Mouse (Mus musculus) forebrain, embryonic 15.5 days (tissue): ENCODE measurements around the gene Fbxw9. TPM values are rescaled to one million over a fixed set of nuclear protein-coding genes. Genes with fewer than 3 reads are reported as not detected.

ENCODE experiments used
- ATAC-seq: fragments of 200-750 bp; cut with Nextera tagmentation; replicated peaks from 2 replicates; pipeline ENCODE4 v1.8.0; 2017; ENCODE audit warnings: mild to moderate bottlenecking, moderate TSS enrichment, moderate library complexity
- H3K27ac ChIP-seq: fragments of 300-500 bp; sonication (generic); replicated peaks from 2 replicates; pipeline ENCODE4 v1.5.1; 2015; ENCODE audit warnings: mild to moderate bottlenecking, inconsistent platforms
- H3K27me3 ChIP-seq: fragments of 300-500 bp; sonication (generic); 2 replicates; pipeline ENCODE4 v1.6.1; 2015; ENCODE audit warnings: inconsistent platforms
- H3K36me3 ChIP-seq: fragments of 300-500 bp; sonication (generic); 2 replicates; pipeline ENCODE4 v1.6.1; 2015; ENCODE audit warnings: mild to moderate bottlenecking, inconsistent platforms
- H3K4me1 ChIP-seq: fragments of 300-500 bp; sonication (generic); 2 replicates; pipeline ENCODE4 v1.6.1; 2015; ENCODE audit warnings: inconsistent platforms
- H3K4me2 ChIP-seq: fragments of 300-500 bp; sonication (generic); replicated peaks from 2 replicates; pipeline ENCODE4 v1.6.1; 2015; ENCODE audit warnings: mild to moderate bottlenecking, inconsistent platforms
- H3K4me3 ChIP-seq: fragments of 300-500 bp; sonication (generic); 2 replicates; pipeline ENCODE4 v1.5.1; 2015; ENCODE audit warnings: mild to moderate bottlenecking, inconsistent platforms
- H3K9ac ChIP-seq: fragments of 300-500 bp; sonication (generic); replicated peaks from 2 replicates; pipeline ENCODE4 v1.6.1; 2015; ENCODE audit warnings: mild to moderate bottlenecking, inconsistent platforms
- H3K9me3 ChIP-seq: fragments of 300-500 bp; sonication (generic); 2 replicates; pipeline ENCODE4 v1.6.1; 2016; ENCODE audit warnings: inconsistent platforms
- WGBS: fragments of 180-500 bp; shearing (Covaris S2); methylation state at CpG from one replicate; pipeline ENCODE4 v1.1.7; 2015; ENCODE audit warnings: mixed read lengths; 5-methylcytosine and 5-hydroxymethylcytosine counted together
- polyA plus RNA-seq: library from polyadenylated mRNA; unstranded; fragments of >200 nt; fragmentation: Nextera tagmentation; extraction: Ambion mirVana; gene quantifications from 2 replicates; pipeline ENCODE4 v1.2.1, GENCODE M21; 2015

The Fbxw9 gene
- polyA plus RNA-seq, 1 experiment from 2014 or later: 67.1 TPM

- H3K4me3 ChIP-seq: no peak overlapping the region
- H3K27ac ChIP-seq: no peak overlapping the region
- WGBS: 93% methylated on average over 6 of the region's 6 CpGs
- no peaks in the 10 kb centered on the region for H3K27me3 ChIP-seq
- H3K4me1 ChIP-seq: peaks cover 7% of the 10 kb centered on the region
- ATAC-seq: no peak
- H3K9me3 ChIP-seq: no peaks in the 10 kb centered on the region
- no peak overlapping the region for H3K9ac ChIP-seq
- peaks cover 66% of the 10 kb centered on the region for H3K36me3 ChIP-seq
- H3K4me2 ChIP-seq: no peak overlapping the region
Observed at GRCm38 (mm10) chr8:85043619-85044018, 16.2 kb upstream of the Fbxw9 start.

DNA sequence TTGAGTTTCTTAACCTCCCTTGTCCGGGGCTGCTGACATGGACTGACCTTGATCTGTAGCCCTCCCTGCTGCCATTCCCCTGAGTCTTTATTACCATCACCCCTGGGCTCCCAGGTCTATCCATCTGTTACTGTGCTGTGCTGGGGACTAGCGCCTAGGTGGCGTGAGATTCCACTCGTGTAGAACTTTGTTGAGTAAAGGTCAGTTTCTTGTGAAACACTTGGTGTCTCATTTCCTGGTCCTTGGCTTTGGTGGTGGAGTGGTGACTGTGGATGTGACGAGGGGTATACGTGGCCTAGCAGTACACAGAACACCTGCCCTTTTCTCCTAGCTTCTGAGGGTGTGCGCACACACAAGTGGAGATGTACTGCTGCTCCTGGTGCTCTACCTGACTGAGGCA is 2.5 kb upstream of the Fbxw9 start:
- Histone ChIP-seq H3K27me3 (no peaks in the 10 kb centered on the region), H3K4me1 (peaks cover 19% of the 10 kb centered on the region), H3K27ac (no peak overlapping the region), H3K9me3 (no peaks in the 10 kb centered on the region), H3K4me3 (no peak overlapping the region), H3K9ac (no peak overlapping the region), H3K4me2 (no peak overlapping the region), H3K36me3 (peaks cover 44% of the 10 kb centered on the region)
- no peak for ATAC-seq
- WGBS: 87% methylated on average over 7 of the region's 7 CpGs

DNA sequence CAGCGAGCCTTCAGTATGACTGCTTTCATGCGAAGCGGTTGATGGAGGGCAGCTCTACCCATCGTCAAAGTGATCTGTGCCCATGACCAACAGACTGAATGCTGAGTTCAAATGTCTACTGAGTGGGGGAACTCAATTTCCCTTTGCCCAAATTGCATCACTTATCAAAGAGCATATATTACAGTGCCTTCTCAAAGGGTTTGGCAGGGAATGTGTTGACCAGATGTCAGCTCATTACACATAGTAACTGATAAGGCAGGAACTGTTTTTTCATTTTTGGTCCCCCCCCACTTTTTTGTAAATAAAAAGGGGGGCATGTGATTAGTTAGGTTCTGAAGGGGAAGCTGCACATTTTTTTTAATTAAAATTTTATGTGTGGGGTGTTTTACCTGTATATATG is 2.7 kb downstream of the Fbxw9 start:
- no peak overlapping the region for H3K9ac ChIP-seq
- no peak for ATAC-seq
- WGBS: 96% methylated on average over 4 of the region's 4 CpGs
- peaks cover 19% of the 10 kb centered on the region; the same call in 1 of the 2 replicates for H3K36me3 ChIP-seq
- no peaks in the 10 kb centered on the region for H3K27me3 ChIP-seq
- H3K9me3 ChIP-seq: no peaks in the 10 kb centered on the region
- H3K27ac ChIP-seq: no peak overlapping the region
- no peak overlapping the region for H3K4me3 ChIP-seq
- peaks cover 21% of the 10 kb centered on the region for H3K4me1 ChIP-seq
- no peak overlapping the region for H3K4me2 ChIP-seq

DNA sequence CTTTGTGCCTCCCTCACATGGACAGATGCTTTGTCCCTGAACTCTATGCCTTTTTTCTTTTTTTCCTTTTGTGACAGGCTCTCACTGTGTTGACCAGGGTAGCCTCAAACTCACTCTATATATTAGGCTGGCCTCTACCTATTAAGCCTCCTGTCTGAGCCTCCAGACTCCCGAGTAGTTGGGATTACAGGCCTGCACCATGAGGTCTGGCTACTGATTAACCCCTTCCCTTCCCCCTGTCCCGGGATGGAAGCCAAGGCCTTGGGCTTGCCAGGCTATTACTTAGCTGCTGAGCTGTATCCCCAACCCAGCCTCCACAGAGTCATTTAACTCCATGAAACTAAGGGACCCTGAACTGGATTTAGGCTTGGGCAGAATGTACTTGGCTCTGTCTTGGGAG is 5.4 kb downstream of the Fbxw9 start:
- no peaks in the 10 kb centered on the region for H3K27me3 ChIP-seq
- no peak overlapping the region for H3K4me2 ChIP-seq
- peaks cover 21% of the 10 kb centered on the region for H3K4me1 ChIP-seq
- H3K9ac ChIP-seq: no peak overlapping the region
- H3K4me3 ChIP-seq: no peak overlapping the region
- no peak overlapping the region for H3K27ac ChIP-seq
- ATAC-seq: no peak
- H3K9me3 ChIP-seq: no peaks in the 10 kb centered on the region
- 45% methylated on average over 2 of the region's 2 CpGs for WGBS
- peaks cover 28% of the 10 kb centered on the region; the same call in 1 of the 2 replicates for H3K36me3 ChIP-seq

GRCm38 (mm10) chr8:85067155-85067554 is 7.3 kb downstream of the Fbxw9 start:
- ATAC-seq: no peak
- Histone ChIP-seq H3K4me1 (peaks cover 14% of the 10 kb centered on the region), H3K4me3 (no peak overlapping the region), H3K9ac (no peak overlapping the region), H3K36me3 (peaks cover 28% of the 10 kb centered on the region; the same call in 1 of the 2 replicates), H3K9me3 (no peaks in the 10 kb centered on the region), H3K4me2 (no peak overlapping the region), H3K27me3 (no peaks in the 10 kb centered on the region), H3K27ac (no peak overlapping the region)
- WGBS: 92% methylated on average over 2 of the region's 2 CpGs

- no peak within 1 kb of the TSS for H3K4me3 ChIP-seq
- H3K27me3 ChIP-seq: no peaks in the 10 kb centered on the region
- no peak within 1 kb of the TSS for H3K9ac ChIP-seq
- no peak for ATAC-seq
- no peak within 1 kb of the TSS for H3K4me2 ChIP-seq
- no peak within 1 kb of the TSS for H3K27ac ChIP-seq
- H3K9me3 ChIP-seq: no peaks in the 10 kb centered on the region
- H3K4me1 ChIP-seq: peaks cover 18% of the 10 kb centered on the region
- peaks cover 24% of the 10 kb centered on the region; the same call in 1 of the 2 replicates for H3K36me3 ChIP-seq
Observed at GRCm38 (mm10) chr8:85067982-85068381, 8.1 kb downstream of the Fbxw9 start, which contains the start of gene Gm5741. Gene Gm5741 (minus strand): TSS chr8:85067982.

GRCm38 (mm10) chr8:85071041-85071440 is 11.2 kb downstream of the Fbxw9 start:
- Histone ChIP-seq H3K9me3 (no peaks in the 10 kb centered on the region), H3K9ac (peak overlapping the region; percentile 71; the same call in 1 of the 2 replicates), H3K27ac (peak overlapping the region; percentile 96), H3K4me3 (peak overlapping the region; percentile 81), H3K27me3 (no peaks in the 10 kb centered on the region), H3K36me3 (peaks cover 42% of the 10 kb centered on the region), H3K4me2 (peak overlapping the region; percentile 57), H3K4me1 (peaks cover 21% of the 10 kb centered on the region)
- 82% methylated on average over 5 of the region's 5 CpGs for WGBS
- ATAC-seq: no peak

GRCm38 (mm10) chr8:85071514-85072281 is 11.8 kb downstream of the Fbxw9 start, which contains the start of gene Dhps:
Gene Dhps (plus strand): TSS chr8:85071757.
- H3K36me3 ChIP-seq: peaks cover 44% of the 10 kb centered on the region
- ATAC-seq: peak; percentile 93
- peak within 1 kb of the TSS; percentile 81 for H3K4me3 ChIP-seq
- peaks cover 21% of the 10 kb centered on the region for H3K4me1 ChIP-seq
- peak within 1 kb of the TSS; percentile 57 for H3K4me2 ChIP-seq
- peak within 1 kb of the TSS; percentile 96 for H3K27ac ChIP-seq
- no peaks in the 10 kb centered on the region for H3K27me3 ChIP-seq
- H3K9me3 ChIP-seq: no peaks in the 10 kb centered on the region
- peak within 1 kb of the TSS; percentile 71 for H3K9ac ChIP-seq
- WGBS: under 1% methylated on average over 68 of the region's 68 CpGs

- WGBS: 44% methylated on average over 9 of the region's 9 CpGs
- peak overlapping the region; percentile 57 for H3K4me2 ChIP-seq
- H3K9me3 ChIP-seq: no peaks in the 10 kb centered on the region
- ATAC-seq: peak; percentile 5; the same call in 1 of the 2 replicates
- H3K27ac ChIP-seq: peak overlapping the region; percentile 96
- H3K4me1 ChIP-seq: peaks cover 21% of the 10 kb centered on the region
- peak overlapping the region; percentile 71 for H3K9ac ChIP-seq
- peaks cover 43% of the 10 kb centered on the region for H3K36me3 ChIP-seq
- H3K4me3 ChIP-seq: peak overlapping the region; percentile 81
- H3K27me3 ChIP-seq: no peaks in the 10 kb centered on the region
Observed at GRCm38 (mm10) chr8:85072364-85072929, 12.6 kb downstream of the Fbxw9 start.

GRCm38 (mm10) chr8:85073041-85073612 is 13.3 kb downstream of the Fbxw9 start:
- no peak for ATAC-seq
- H3K4me2 ChIP-seq: no peak overlapping the region

GRCm38 (mm10) chr8:85074167-85074566 is 14.3 kb downstream of the Fbxw9 start:
- no peak for ATAC-seq
- Histone ChIP-seq H3K27ac (no peak overlapping the region), H3K36me3 (peaks cover 42% of the 10 kb centered on the region), H3K4me2 (no peak overlapping the region), H3K9ac (no peak overlapping the region), H3K9me3 (no peaks in the 10 kb centered on the region), H3K4me3 (no peak overlapping the region), H3K27me3 (no peaks in the 10 kb centered on the region), H3K4me1 (peaks cover 21% of the 10 kb centered on the region)
- WGBS: 92% methylated on average over 10 of the region's 10 CpGs

More at GRCm38 (mm10) chr8:85073041-85073612, 13.3 kb downstream of the Fbxw9 start:
- WGBS: 94% methylated on average over 15 of the region's 15 CpGs
- H3K36me3 ChIP-seq: peaks cover 43% of the 10 kb centered on the region
- H3K9ac ChIP-seq: no peak overlapping the region
- H3K27ac ChIP-seq: no peak overlapping the region
- no peaks in the 10 kb centered on the region for H3K27me3 ChIP-seq
- no peak overlapping the region for H3K4me3 ChIP-seq
- no peaks in the 10 kb centered on the region for H3K9me3 ChIP-seq
- peaks cover 21% of the 10 kb centered on the region for H3K4me1 ChIP-seq

DNA sequence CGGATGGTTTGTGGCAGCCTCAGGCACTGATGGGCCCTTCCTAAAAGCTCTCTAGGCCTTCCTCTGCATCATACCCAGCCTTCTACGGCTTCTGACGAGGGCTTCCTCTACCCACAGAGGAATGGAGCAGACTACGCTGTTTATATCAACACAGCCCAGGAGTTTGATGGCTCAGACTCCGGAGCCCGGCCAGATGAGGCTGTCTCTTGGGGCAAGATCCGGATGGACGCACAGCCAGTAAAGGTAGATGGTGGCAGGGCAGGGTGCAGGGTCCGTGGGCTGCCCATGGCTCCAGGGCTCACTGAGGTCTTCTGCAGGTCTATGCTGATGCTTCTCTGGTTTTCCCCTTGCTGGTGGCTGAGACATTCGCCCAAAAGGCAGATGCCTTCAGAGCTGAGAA is 14.8 kb downstream of the Fbxw9 start:
- Histone ChIP-seq H3K9ac (no peak overlapping the region), H3K9me3 (no peaks in the 10 kb centered on the region), H3K27me3 (no peaks in the 10 kb centered on the region), H3K36me3 (peaks cover 42% of the 10 kb centered on the region), H3K4me3 (no peak overlapping the region), H3K4me1 (peaks cover 25% of the 10 kb centered on the region), H3K4me2 (no peak overlapping the region), H3K27ac (no peak overlapping the region)
- no peak for ATAC-seq
- 93% methylated on average over 10 of the region's 10 CpGs for WGBS
